Mouse (Mus musculus): ENCODE measurements at regions not wholly inside any gene's neighbourhood (a gene's known extent, or its start where the extent isn't known, plus 50 kb on each side); places are given as distances from the start of the nearest gene placed in this dataset.

DNA sequence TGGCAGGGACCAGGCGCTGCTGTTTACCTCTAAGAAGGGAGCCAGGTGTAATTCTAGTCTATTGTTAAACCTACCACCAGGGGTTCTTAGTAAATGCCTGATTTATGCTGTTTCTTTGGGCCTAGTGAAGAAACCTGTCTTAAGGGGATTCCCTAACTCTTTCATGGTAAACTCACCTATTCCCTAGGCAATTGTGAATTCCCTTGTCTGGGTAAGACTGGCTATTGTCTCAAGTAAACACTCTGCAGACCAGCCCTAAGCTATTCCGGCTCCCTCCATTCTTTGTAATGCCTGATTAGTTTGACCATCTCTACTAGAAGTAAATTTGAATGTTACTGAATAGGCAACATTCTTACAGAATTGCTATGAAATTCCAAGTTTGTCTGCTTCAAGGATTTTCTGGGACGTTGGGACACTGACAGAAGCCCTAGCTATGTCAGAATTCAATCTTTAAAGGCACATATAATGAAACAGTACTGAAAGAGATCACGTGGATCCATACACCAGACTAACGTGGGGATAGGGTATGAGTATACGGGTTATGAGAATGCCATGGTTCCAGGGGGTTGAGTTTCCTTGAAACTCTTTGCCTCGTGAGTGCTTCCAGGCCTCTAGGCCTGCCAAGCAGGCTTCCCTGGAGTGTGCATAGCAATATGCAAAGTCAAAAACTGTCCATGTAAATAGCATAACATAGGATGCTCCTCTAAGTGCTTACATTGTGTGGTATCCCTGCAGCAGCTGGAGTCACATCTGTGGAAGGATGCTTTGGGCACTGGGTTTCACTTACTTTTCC, 734.7 kb upstream of the Nrsn1 start:
- H3K27me3 ChIP-seq (ENCODE audit: control insufficient read depth, insufficient read depth, low read depth, low read length) = no peaks in the 10 kb centered on the region
- H3K4me2 ChIP-seq (ENCODE audit: low read depth, low read length) = no peak overlapping the region
- no peaks in the 10 kb centered on the region for H3K9me3 ChIP-seq (ENCODE audit: control insufficient read depth, low read length)
- no peaks in the 10 kb centered on the region for H3K36me3 ChIP-seq (ENCODE audit: control insufficient read depth, insufficient read depth, low read length)
- ATAC-seq (ENCODE audit: low read depth) = no peak
- H3K27ac ChIP-seq (ENCODE audit: low read length) = no peak overlapping the region
- H3K4me3 ChIP-seq (ENCODE audit: low read length) = no peak overlapping the region
- H3K9ac ChIP-seq (ENCODE audit: low read length) = no peak overlapping the region
- H3K4me1 ChIP-seq (replicated peaks; ENCODE audit: control insufficient read depth, insufficient read depth, low read length) = no peaks in the 10 kb centered on the region
- 87% methylated on average over 7 of the region's 7 CpGs for WGBS

DNA sequence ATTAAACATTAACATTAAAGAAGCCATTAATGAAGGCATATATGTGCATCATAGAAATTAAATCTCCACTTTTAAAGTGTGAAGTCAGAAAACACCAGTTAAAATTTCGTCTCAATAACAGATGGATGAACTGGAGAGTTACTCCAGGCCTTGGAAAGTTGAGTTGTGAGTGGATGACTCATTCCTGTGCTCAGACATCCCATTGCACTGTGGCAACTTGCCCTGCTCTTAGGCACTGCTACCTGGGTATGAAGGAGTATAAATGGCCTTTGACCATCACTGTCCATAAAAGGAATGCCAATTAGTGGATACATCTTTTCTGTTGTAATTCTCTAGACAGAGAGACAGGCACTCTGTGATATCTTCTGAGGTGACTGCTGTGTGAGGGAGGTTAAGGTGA, 723.2 kb upstream of the Nrsn1 start:
- H3K9ac ChIP-seq (ENCODE audit: low read length) = no peak overlapping the region
- H3K4me2 ChIP-seq (ENCODE audit: low read depth, low read length) = no peak overlapping the region
- no peaks in the 10 kb centered on the region for H3K36me3 ChIP-seq (ENCODE audit: control insufficient read depth, insufficient read depth, low read length)
- no peak overlapping the region for H3K4me3 ChIP-seq (ENCODE audit: low read length)
- H3K27me3 ChIP-seq (ENCODE audit: control insufficient read depth, insufficient read depth, low read depth, low read length) = no peaks in the 10 kb centered on the region
- H3K9me3 ChIP-seq (ENCODE audit: control insufficient read depth, low read length) = no peaks in the 10 kb centered on the region
- no peaks in the 10 kb centered on the region for H3K4me1 ChIP-seq (replicated peaks; ENCODE audit: control insufficient read depth, insufficient read depth, low read length)
- H3K27ac ChIP-seq (ENCODE audit: low read length) = no peak overlapping the region
- ATAC-seq (ENCODE audit: low read depth) = no peak
- WGBS = 49% methylated on average over 1 of the region's 1 CpGs

DNA sequence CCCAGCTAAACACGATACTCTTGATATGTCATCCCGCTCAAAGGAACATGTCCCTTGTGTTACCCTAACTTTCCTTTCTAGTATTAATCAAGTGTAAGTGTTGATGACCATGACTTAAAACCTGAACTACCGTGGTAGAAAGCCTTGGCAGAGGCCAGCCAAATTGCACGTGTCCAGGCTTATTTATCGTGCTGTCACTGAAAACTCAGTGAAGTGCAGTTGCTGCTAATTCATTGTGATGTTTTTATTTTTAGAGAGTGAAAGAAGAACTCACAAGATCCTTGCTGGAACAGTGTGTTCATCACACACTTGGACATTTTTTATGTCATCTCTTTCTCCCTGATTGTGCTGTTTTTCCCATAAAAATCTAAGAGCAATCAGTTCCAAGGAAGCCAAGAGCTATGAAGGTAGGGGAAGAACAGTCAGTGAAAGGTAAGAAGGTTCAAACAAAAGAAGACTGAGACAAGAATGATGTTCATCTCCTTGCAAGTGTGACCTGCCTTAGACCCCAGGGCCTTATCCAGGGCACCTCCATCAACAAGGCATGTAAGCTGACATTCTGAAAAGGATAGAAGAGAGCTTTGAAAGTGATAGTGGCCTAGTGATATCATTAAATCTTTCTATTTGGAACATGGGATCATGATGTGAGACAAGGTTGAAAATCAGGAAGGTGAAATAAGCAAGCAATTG, 718.9 kb upstream of the Nrsn1 start:
- 43% methylated on average over 5 of the region's 5 CpGs for WGBS
- Histone ChIP-seq H3K9me3 (ENCODE audit: control insufficient read depth, low read length) (no peaks in the 10 kb centered on the region), H3K36me3 (ENCODE audit: control insufficient read depth, insufficient read depth, low read length) (no peaks in the 10 kb centered on the region), H3K9ac (ENCODE audit: low read length) (no peak overlapping the region), H3K27ac (ENCODE audit: low read length) (no peak overlapping the region), H3K4me1 (replicated peaks; ENCODE audit: control insufficient read depth, insufficient read depth, low read length) (no peaks in the 10 kb centered on the region), H3K27me3 (ENCODE audit: control insufficient read depth, insufficient read depth, low read depth, low read length) (no peaks in the 10 kb centered on the region), H3K4me3 (ENCODE audit: low read length) (no peak overlapping the region), H3K4me2 (ENCODE audit: low read depth, low read length) (no peak overlapping the region)
- ATAC-seq (ENCODE audit: low read depth) = no peak

DNA sequence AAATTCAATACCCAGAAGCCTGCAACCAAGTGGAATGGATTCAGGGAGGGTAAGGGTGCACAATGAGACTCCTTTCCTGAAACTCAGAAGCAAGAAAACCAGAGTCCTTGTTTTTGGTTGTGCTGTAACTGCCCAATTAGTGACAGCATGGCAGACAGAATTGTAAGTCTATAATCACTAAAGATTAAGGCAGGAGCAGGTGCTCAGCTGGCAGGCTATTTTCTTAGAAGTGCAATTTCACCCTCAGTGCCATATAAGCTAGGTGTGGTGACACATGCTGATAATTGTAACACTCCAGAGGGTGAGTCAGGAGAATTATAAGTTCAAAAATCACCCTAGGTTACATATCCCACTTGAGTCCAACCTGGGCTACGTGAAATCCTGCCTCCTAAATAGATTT, 714.2 kb upstream of the Nrsn1 start:
- H3K4me2 ChIP-seq (ENCODE audit: low read depth, low read length) = no peak overlapping the region
- no peaks in the 10 kb centered on the region for H3K36me3 ChIP-seq (ENCODE audit: control insufficient read depth, insufficient read depth, low read length)
- H3K4me3 ChIP-seq (ENCODE audit: low read length) = no peak overlapping the region
- no peak overlapping the region for H3K27ac ChIP-seq (ENCODE audit: low read length)
- H3K9ac ChIP-seq (ENCODE audit: low read length) = no peak overlapping the region
- WGBS = 90% methylated on average over 1 of the region's 1 CpGs
- no peak for ATAC-seq (ENCODE audit: low read depth)
- H3K9me3 ChIP-seq (ENCODE audit: control insufficient read depth, low read length) = no peaks in the 10 kb centered on the region
- no peaks in the 10 kb centered on the region for H3K4me1 ChIP-seq (replicated peaks; ENCODE audit: control insufficient read depth, insufficient read depth, low read length)
- H3K27me3 ChIP-seq (ENCODE audit: control insufficient read depth, insufficient read depth, low read depth, low read length) = no peaks in the 10 kb centered on the region

DNA sequence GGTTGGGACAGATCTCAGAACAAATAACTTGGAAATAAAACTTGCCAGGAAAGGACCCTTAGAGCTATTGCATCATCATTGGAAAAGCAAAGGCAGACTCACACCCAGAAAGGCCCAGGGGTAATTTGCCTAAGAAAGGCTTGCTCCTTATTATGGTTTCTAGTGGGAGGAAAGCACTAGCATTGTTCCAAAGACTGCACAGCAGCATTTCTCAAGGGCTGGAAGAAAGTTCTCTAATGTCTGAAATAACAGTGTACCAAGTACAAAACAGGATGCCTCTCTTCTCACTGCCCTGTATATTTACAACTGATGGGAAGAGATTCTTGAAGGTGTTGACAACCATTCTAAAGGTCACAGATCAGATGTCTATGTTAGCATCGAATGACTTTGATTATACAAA, 713.4 kb upstream of the Nrsn1 start:
- no peak for ATAC-seq (ENCODE audit: low read depth)
- Histone ChIP-seq H3K27me3 (ENCODE audit: control insufficient read depth, insufficient read depth, low read depth, low read length) (no peaks in the 10 kb centered on the region), H3K27ac (ENCODE audit: low read length) (no peak overlapping the region), H3K4me3 (ENCODE audit: low read length) (no peak overlapping the region), H3K9ac (ENCODE audit: low read length) (no peak overlapping the region), H3K4me1 (replicated peaks; ENCODE audit: control insufficient read depth, insufficient read depth, low read length) (no peaks in the 10 kb centered on the region), H3K36me3 (ENCODE audit: control insufficient read depth, insufficient read depth, low read length) (no peaks in the 10 kb centered on the region), H3K4me2 (ENCODE audit: low read depth, low read length) (no peak overlapping the region), H3K9me3 (ENCODE audit: control insufficient read depth, low read length) (no peaks in the 10 kb centered on the region)
- WGBS = 65% methylated on average over 1 of the region's 1 CpGs

DNA sequence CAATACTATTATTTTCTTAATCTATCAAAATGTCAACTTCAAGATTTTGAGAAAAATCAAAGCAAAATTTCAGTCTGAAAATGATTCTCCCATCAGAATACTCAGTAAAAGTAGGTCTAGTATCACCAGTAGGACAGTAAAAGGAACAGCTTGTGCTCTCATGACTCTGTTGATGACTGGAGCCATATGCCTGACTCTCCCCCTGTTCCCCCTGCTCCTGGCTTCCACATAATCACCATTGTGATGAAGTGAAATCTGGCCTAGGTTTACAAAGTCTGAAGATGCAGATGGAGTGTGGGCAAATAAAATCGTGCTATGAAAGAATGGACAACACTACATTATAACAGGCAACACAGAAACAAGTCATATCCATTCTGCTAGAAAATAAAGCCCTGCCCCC, 708.3 kb upstream of the Nrsn1 start:
- Histone ChIP-seq H3K4me2 (ENCODE audit: low read depth, low read length) (no peak overlapping the region), H3K36me3 (ENCODE audit: control insufficient read depth, insufficient read depth, low read length) (no peaks in the 10 kb centered on the region), H3K27me3 (ENCODE audit: control insufficient read depth, insufficient read depth, low read depth, low read length) (no peaks in the 10 kb centered on the region), H3K4me3 (ENCODE audit: low read length) (no peak overlapping the region), H3K9ac (ENCODE audit: low read length) (no peak overlapping the region), H3K9me3 (ENCODE audit: control insufficient read depth, low read length) (no peaks in the 10 kb centered on the region), H3K27ac (ENCODE audit: low read length) (no peak overlapping the region), H3K4me1 (replicated peaks; ENCODE audit: control insufficient read depth, insufficient read depth, low read length) (no peaks in the 10 kb centered on the region)
- 56% methylated on average over 1 of the region's 1 CpGs for WGBS
- no peak for ATAC-seq (ENCODE audit: low read depth)

DNA sequence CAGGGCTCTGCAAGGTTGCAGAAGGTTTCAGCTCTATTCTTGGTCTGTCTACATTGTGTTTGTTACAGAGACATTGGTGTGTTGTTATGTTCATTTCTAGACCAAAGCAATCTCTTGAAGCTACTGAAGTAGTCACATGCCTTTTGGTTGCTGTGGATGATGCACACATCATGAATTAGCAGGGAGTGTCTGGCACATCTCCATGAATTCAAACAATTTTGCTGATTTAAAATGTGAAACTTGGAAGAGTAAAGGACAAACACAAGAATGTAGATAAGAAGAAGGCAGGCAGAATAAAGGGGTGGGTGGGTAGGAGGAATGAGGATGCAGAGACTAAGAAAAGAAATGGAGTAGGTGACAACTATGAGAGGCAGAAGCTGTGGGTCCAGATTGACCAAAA, 688.3 kb upstream of the Nrsn1 start:
- Histone ChIP-seq H3K27ac (ENCODE audit: low read length) (no peak overlapping the region), H3K9me3 (ENCODE audit: control insufficient read depth, low read length) (no peaks in the 10 kb centered on the region), H3K9ac (ENCODE audit: low read length) (no peak overlapping the region), H3K27me3 (ENCODE audit: control insufficient read depth, insufficient read depth, low read depth, low read length) (no peaks in the 10 kb centered on the region), H3K4me3 (ENCODE audit: low read length) (no peak overlapping the region), H3K4me1 (replicated peaks; ENCODE audit: control insufficient read depth, insufficient read depth, low read length) (peaks cover 3% of the 10 kb centered on the region; the same call in 1 of the 2 replicates), H3K4me2 (ENCODE audit: low read depth, low read length) (no peak overlapping the region), H3K36me3 (ENCODE audit: control insufficient read depth, insufficient read depth, low read length) (no peaks in the 10 kb centered on the region)
- ATAC-seq (ENCODE audit: low read depth) = peak; percentile 80

DNA sequence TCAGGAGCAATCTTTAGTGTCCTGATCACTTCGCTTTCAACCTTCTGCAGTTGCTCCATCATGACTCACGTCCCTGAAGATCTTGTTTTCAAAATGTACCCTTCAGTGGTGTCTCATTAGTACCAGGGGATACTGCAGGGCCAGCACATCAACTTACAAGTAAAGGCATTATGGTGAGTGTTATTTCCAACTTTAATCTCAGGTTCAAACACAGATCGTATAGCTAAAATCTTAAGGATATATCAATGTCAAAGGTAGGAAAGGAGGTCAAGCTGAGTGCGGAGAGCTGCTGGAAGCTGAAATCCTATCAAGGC, 687.8 kb upstream of the Nrsn1 start:
- WGBS = 48% methylated on average over 4 of the region's 4 CpGs
- ATAC-seq (ENCODE audit: low read depth) = no peak
- no peak overlapping the region for H3K27ac ChIP-seq (ENCODE audit: low read length)

DNA sequence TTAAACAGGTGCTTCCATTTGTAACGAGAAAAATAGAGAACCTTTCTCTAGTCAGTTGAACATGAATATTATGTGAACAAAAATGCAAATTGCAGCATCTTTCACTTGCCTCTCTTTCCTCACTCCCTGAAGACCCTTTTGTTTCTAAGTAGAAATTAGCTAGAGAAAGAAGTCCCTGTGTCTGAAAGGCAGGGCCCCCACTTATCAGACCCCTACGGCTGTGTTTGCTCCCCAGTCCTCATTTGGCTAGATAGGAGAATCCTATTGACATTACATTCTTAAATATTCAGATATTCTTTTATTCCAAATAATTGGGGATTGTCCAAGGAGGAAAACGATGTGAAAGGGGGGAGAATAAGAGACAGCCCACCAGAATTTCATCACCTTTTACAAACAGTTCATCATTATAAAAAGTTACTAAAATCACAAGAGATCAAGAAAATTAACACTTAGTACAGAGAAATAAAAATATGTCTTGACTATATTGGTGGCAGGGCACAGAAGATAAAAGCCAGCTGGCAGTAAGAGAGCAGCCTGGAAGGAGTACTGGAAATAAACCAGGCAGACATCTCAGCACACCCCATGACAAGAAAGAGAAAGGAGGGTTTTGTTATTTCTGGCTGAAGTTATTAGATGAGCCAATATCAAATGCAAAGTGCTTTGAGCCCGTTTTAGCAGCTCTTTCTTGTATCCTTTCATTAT, 687.3 kb upstream of the Nrsn1 start:
- no peak overlapping the region for H3K27ac ChIP-seq (ENCODE audit: low read length)
- no peak overlapping the region for H3K9ac ChIP-seq (ENCODE audit: low read length)
- H3K4me1 ChIP-seq (replicated peaks; ENCODE audit: control insufficient read depth, insufficient read depth, low read length) = peaks cover 3% of the 10 kb centered on the region; the same call in 1 of the 2 replicates
- H3K27me3 ChIP-seq (ENCODE audit: control insufficient read depth, insufficient read depth, low read depth, low read length) = no peaks in the 10 kb centered on the region
- no peaks in the 10 kb centered on the region for H3K36me3 ChIP-seq (ENCODE audit: control insufficient read depth, insufficient read depth, low read length)
- no peak overlapping the region for H3K4me2 ChIP-seq (ENCODE audit: low read depth, low read length)
- 35% methylated on average over 4 of the region's 4 CpGs for WGBS
- H3K9me3 ChIP-seq (ENCODE audit: control insufficient read depth, low read length) = no peaks in the 10 kb centered on the region
- H3K4me3 ChIP-seq (ENCODE audit: low read length) = no peak overlapping the region
- ATAC-seq (ENCODE audit: low read depth) = peak; percentile 90

More for the DNA sequence above, 687.8 kb upstream of the Nrsn1 start:
- Histone ChIP-seq H3K9me3 (ENCODE audit: control insufficient read depth, low read length) (no peaks in the 10 kb centered on the region), H3K9ac (ENCODE audit: low read length) (no peak overlapping the region), H3K36me3 (ENCODE audit: control insufficient read depth, insufficient read depth, low read length) (no peaks in the 10 kb centered on the region), H3K4me3 (ENCODE audit: low read length) (no peak overlapping the region), H3K27me3 (ENCODE audit: control insufficient read depth, insufficient read depth, low read depth, low read length) (no peaks in the 10 kb centered on the region), H3K4me1 (replicated peaks; ENCODE audit: control insufficient read depth, insufficient read depth, low read length) (peaks cover 3% of the 10 kb centered on the region; the same call in 1 of the 2 replicates), H3K4me2 (ENCODE audit: low read depth, low read length) (no peak overlapping the region)
